Mouse (Mus musculus): ENCODE data around the gene Gm12216. TPM values are rescaled to one million over a fixed set of nuclear protein-coding genes. Genes with fewer than 3 reads are reported as not detected.
A peak's percentile ranks its signal among the peaks of the same experiment; 100 is the strongest.

Gm12216 gene
- total RNA-seq, 2 experiments from 2014 or later: 3.5 to 4.0 TPM

DNA sequence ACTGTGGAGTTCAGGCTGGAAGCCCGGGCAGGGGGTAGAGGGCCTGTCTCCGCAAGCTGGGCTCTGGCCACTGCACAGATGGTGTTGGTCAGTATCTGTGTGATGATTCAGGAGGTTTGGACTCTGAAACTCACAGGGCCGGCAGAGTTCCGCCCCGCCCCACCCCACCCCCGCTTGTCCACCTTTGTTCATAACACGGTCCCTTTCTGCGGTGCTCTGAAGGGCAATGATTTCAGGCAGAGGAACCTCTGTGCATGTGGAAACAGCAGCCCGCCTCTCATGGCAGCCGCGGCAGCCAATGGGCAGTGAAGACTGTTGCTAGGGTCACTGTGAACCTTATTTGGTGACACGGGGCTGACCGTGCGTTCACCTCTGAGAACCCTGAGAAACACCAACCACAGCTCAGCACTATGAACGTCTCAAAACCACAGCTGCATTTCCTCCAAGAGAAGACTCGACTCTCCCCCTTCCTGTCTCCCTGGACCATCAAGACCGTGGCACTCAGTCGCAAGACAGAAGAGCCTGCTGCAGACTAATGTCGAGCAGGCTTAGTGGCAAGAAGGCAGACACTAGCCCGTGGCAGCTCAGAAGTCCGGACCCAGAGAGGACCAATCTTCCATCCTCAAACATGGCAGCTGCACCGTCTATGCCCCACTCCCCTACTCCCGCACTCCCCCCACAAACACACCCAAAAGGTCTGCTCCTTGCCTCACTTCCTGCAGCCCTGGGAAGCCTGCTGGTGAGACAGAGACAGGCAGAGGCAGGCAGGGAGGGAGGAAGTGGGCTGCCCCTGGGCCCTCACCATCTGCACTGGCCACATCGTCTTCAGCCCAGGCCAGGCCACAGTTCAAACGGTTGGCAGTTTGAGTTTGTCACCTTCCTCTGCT, 64.1 kb downstream of the Gm12216 start:
- peak; percentile 34 for DNase-seq

DNA sequence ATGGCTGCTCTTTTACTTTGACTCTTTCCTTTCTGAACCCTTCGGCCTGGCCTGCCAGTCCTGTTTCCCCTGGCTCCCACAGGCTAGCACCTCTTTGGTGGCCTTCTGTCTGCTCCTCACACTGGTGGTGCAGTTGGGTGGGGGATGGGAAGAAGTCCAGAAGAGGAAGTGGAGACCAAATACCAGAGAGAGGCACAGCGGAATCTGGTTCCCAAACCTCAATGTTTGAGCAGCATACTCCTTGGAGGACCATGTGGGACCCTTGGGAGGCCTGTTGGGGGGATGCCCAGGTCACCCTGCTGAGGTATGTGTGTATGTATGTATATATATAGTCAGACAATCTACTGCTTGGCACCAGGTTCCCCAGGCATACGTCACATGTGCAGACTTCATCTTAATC, 65.0 kb downstream of the Gm12216 start:
- no peak for DNase-seq

GRCm38 (mm10) chr11:53792986-53793385, 66.1 kb downstream of the Gm12216 start:
- DNase-seq: peak; percentile 35

GRCm38 (mm10) chr11:53789277-53789676, 69.8 kb downstream of the Gm12216 start:
- no peak for DNase-seq

DNA sequence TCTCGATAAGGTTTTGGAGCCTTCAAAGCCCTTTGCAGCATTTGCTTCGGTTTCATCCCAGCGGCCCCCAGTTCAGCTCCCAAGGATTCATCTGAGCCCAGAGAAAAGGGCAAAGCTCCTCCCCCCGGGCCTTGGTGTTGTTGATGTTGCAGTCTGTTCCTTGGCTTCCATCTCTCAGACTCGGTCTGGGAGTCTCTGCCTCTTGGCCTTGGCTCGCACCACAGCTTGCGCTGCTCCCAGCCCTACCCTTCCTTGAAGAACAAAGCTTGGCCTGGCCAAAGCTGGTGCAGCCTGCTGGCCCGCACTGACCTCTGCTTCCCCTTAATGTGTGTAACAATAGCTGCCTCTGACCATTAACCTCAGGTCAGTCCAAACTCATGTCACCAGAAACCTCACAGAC, 70.9 kb downstream of the Gm12216 start:
- peak; percentile 35 for DNase-seq

DNA sequence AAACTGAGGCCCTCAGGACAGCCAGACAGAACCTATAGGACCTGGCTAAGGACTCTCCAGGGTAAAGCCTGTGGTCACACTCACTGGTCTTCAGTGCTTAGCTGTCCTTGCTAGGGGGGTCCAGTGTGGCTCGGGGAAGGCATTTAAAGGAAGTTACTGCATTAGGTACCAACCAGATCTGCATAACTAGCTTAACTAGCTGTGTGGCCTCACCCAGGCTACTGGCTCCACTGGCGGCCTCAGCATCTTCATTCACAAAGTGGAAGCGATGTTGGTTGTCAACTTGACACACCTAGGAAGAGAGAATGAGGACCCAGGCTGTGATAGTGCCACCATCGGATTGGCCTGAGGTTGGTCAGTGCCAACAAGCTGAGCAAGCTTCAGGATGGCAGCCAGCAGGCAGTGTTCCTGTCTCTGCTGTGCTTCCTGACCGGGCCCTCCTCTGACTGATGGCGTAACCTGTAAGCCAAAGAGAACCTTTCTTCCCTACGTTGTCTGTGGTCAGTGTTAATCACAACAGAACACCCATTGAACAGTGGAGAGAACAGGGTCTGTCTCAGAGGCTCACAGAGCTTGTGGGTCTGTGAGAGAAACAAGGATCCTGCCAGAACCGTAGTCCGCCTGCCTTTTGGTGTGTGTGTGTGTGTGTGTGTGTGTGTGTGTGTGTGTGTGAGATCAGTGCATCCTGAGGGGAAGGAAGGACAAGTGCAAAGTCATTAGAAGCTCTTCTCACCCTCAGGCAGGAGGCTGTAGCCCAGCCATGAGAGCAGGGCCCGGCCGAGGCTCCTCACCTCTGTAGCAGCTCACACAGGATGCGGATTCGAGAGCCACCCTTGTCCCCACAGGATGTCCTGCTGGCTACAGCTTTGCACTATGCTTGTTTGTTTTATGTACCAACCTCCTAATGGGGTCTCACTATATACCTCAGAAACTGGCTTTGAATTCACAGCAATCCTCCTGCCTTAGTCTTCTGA, 72.7 kb downstream of the Gm12216 start:
- DNase-seq: no peak

GRCm38 (mm10) chr11:53785311-53785936, 73.6 kb downstream of the Gm12216 start:
- DNase-seq: no peak

DNA sequence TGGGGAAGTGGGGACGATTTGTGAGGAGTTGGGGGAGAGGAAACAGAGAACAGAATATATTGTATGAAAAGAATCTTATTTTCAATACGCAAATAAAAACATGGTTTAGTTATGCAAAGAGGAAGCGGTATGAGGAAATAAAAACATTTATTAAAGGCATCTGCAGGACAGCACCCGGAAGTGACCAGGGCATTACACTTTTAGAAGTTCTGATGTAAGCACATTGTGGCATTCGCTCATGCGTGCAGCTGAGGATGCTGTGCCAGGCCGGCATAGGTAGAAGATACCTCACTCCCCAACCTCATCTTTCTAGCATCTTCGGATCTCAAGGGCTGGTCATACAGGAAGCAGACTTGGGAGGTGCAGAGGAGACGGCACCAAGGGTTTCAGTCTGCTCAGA, 75.8 kb downstream of the Gm12216 start:
- no peak for DNase-seq

GRCm38 (mm10) chr11:53781964-53782363, 77.1 kb downstream of the Gm12216 start:
- DNase-seq: no peak

DNA sequence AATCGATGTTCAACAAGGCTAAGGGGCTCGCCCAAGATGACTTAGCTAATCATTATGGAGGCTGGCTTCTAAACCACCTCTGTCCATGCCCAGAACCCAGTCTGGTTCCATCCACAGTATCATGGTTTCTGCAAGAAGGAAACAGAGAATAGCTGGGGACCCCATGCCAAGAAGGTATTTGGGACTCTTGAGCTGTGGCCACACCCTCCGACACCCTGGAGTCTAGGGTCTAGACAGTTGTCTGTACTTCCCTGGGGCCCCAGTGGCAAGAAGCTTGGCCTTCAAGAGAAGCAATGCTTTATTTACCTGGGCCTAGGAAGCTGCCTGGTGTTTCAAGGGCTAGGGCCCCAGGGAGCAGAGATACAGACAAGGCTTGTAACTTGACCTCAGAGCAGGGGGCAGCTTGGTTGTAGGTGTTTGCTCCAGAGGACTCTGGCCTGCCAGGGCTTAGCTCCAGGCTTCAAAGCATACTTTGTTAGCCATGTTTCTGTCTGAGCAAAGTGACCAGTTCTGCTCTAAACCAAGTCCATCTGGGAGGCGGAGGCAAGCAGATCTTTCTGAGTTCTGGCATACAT, 77.8 kb downstream of the Gm12216 start:
- DNase-seq: no peak

DNA sequence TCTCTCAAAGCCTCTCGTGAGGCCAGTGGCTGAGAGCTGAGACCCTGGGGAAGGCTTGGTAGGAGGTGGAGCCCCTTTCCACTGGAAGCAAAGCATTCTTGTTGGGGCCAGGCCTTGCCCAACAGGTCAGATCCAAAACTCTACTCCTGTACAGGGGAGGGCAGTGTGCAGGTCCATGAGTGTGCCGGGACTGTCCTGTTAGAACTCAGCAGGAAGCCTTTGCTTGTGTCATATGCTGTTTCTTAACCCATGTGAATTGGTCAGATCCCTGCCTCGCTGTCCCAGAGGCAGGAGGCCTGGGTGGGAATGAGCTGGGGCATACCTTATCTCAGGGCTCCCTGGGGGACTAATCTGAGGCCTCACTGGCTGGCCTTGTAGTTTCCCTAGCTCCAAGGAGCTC, 78.8 kb downstream of the Gm12216 start:
- DNase-seq: no peak

- no peak for DNase-seq
Measured at GRCm38 (mm10) chr11:53779808-53780207, 79.2 kb downstream of the Gm12216 start.

- DNase-seq: no peak
Measured at GRCm38 (mm10) chr11:53778455-53778854, 80.6 kb downstream of the Gm12216 start.

GRCm38 (mm10) chr11:53777736-53778135, 81.3 kb downstream of the Gm12216 start:
- DNase-seq: no peak

GRCm38 (mm10) chr11:53774659-53775255, 84.3 kb downstream of the Gm12216 start:
- no peak for DNase-seq

DNA sequence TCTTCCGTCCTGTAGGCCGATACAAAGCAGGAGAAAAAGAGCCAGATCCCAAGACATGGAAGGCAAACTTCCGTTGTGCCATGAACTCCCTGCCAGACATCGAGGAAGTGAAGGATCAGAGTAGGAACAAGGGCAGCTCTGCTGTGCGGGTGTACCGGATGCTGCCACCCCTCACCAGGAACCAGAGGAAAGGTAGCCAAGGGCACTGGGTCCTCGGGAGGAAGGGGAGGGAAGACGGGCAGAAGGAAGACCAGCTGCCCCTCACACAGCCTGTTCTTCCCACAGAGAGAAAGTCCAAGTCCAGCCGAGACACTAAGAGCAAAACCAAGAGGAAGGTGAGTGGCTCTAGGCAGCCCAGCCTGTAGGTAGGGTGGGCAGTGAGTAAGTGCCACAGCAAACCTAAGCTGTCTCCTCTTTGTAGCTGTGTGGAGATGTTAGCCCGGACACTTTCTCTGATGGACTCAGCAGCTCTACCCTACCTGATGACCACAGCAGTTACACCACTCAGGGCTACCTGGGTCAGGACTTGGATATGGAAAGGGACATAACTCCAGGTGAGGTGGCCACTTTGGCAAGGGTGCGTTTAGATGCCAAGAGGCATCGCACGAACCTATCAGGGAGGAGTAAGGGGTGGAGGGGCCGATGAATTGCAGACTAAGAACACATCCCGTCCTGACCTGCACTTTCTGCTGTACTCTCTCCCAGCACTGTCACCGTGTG, 85.3 kb downstream of the Gm12216 start:
- no peak for DNase-seq

GRCm38 (mm10) chr11:53773087-53773486, 86.0 kb downstream of the Gm12216 start, which contains the start of gene Gm17334:
TSS of gene Gm17334 (minus strand) at chr11:53773187.
- no peak for DNase-seq

- no peak for DNase-seq
Measured at GRCm38 (mm10) chr11:53772536-53772935, 86.5 kb downstream of the Gm12216 start.

GRCm38 (mm10) chr11:53771001-53771744, 87.9 kb downstream of the Gm12216 start:
- DNase-seq: no peak

Measured in gastrocnemius, postnatal 10 days (tissue).